Mouse (Mus musculus) myocyte (in vitro differentiated cells): Measurements from ENCODE around the gene Mlx.

Experiments used
- POLR2A ChIP-seq: IDR thresholded peaks from one replicate; pipeline ENCODE4 v1.6.1; 2011; ENCODE audit warnings: low read depth, mild to moderate bottlenecking, control low read depth, moderate library complexity; ENCODE audit not compliant: insufficient read length
- USF1 ChIP-seq: IDR thresholded peaks from one replicate; pipeline ENCODE4 v1.6.1; 2011; ENCODE audit warnings: low read depth, mild to moderate bottlenecking, control low read depth, moderate library complexity

DNA sequence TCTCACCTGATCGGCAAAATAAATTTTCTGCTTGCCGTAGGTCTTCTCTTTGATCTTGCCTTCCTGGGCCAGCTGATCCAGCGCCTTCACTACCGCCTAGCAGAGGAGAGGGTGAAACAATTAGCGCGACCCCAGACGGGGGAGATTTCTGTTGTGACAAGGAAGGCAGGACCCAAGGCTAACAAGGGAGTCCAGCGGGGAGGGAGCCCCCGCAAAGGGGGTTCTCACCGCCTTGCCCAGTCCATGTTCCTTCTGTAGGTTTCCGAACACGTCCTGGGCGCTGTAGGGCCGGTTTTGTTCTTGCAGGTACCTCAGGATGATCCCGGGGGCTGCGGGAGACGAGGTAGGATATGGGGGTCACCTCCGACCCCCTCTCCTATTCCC lies 7.8 kb downstream of the Mlx start:
- TF ChIP-seq USF1 (no peak), POLR2A (no peak)
